Mouse (Mus musculus) bone marrow, adult 2 months (tissue): ENCODE measurements at regions not wholly inside any gene's neighbourhood (a gene's known extent, or its start where the extent isn't known, plus 50 kb on each side); places are given as distances from the start of the nearest gene placed in this dataset.
"Not testable (repeated sequence)": the region's sequence is repeated elsewhere in the genome, so short reads cannot be mapped to it uniquely, and the experiment has no call there.

Experiments
- H3K27ac ChIP-seq: fragments of 200-500 bp; 2 replicates; pipeline ENCODE4 v1.5.1; 2012; ENCODE audit warnings: low read depth, mild to moderate bottlenecking, control low read depth, inconsistent platforms, low read length; ENCODE audit not compliant: control insufficient read depth, poor library complexity, insufficient read depth
- H3K4me1 ChIP-seq: fragments of 200-500 bp; 2 replicates; pipeline ENCODE4 v1.6.1; 2011; ENCODE audit warnings: low read length; ENCODE audit not compliant: control insufficient read depth, insufficient read depth
- H3K4me3 ChIP-seq: fragments of 200-500 bp; replicated peaks from 2 replicates; pipeline ENCODE3; 2011; ENCODE audit warnings: mild to moderate bottlenecking, low read depth, low read length, control low read depth; ENCODE audit not compliant: control insufficient read depth
- CTCF ChIP-seq: fragments of 200-500 bp; IDR thresholded peaks from 2 replicates; pipeline ENCODE4 v1.5.1; 2011; ENCODE audit warnings: low read length, control low read depth; ENCODE audit not compliant: control insufficient read depth, insufficient read depth
- POLR2A ChIP-seq: fragments of 200-500 bp; IDR thresholded peaks from 2 replicates; pipeline ENCODE4 v1.6.1; 2011; ENCODE audit warnings: low read depth, mild to moderate bottlenecking, control low read depth, low read length, borderline replicate concordance; ENCODE audit not compliant: control insufficient read depth
- WGBS: fragments of 180-500 bp; shearing (Covaris S2); methylation state at CpG from one replicate; pipeline ENCODE4 v1.1.7; 2018; 5-methylcytosine and 5-hydroxymethylcytosine counted together

GRCm38 (mm10) chr8:88064414-88065110, 54.0 kb upstream of the Cnep1r1 start:
- TF ChIP-seq CTCF, result no peak
- TF ChIP-seq POLR2A, result no peak
- Histone ChIP-seq H3K27ac (no peak overlapping the region), H3K4me3 (no peak overlapping the region), H3K4me1 (no peaks in the 10 kb centered on the region)
- 84% methylated on average over 13 of the region's 13 CpGs for WGBS

- H3K27ac ChIP-seq, H3K4me1 ChIP-seq, H3K4me3 ChIP-seq: not testable (repeated sequence)
- WGBS, result 60% methylated on average over 1 of the region's 1 CpGs
These were observed 59.5 kb upstream of the Cnep1r1 start for GRCm38 (mm10) chr8:88059107-88059506.

GRCm38 (mm10) chr8:88057686-88058234, 60.8 kb upstream of the Cnep1r1 start:
- Histone ChIP-seq H3K4me3 (no peak overlapping the region), H3K4me1 (no peaks in the 10 kb centered on the region), H3K27ac (no peak overlapping the region)
- TF ChIP-seq CTCF (no peak), POLR2A (no peak)
- WGBS, result 85% methylated on average over 7 of the region's 7 CpGs

GRCm38 (mm10) chr8:88050651-88051050, 67.9 kb upstream of the Cnep1r1 start:
- H3K4me3 ChIP-seq, result no peak overlapping the region
- WGBS, result 79% methylated on average over 10 of the region's 10 CpGs
- no peak overlapping the region for H3K27ac ChIP-seq
- TF ChIP-seq CTCF (no peak), POLR2A (no peak)
- no peaks in the 10 kb centered on the region for H3K4me1 ChIP-seq

GRCm38 (mm10) chr8:88049091-88049490, 69.5 kb upstream of the Cnep1r1 start:
- no peak overlapping the region for H3K4me3 ChIP-seq
- no peaks in the 10 kb centered on the region for H3K4me1 ChIP-seq
- H3K27ac ChIP-seq, result no peak overlapping the region
- no peak for TF ChIP-seq POLR2A
- no peak for TF ChIP-seq CTCF
- 62% methylated on average over 5 of the region's 5 CpGs for WGBS

GRCm38 (mm10) chr8:88045995-88046394, 72.6 kb upstream of the Cnep1r1 start:
- no peak for TF ChIP-seq POLR2A
- no peak for TF ChIP-seq CTCF
- 74% methylated on average over 4 of the region's 4 CpGs for WGBS
- H3K27ac ChIP-seq, result no peak overlapping the region
- no peaks in the 10 kb centered on the region for H3K4me1 ChIP-seq
- no peak overlapping the region for H3K4me3 ChIP-seq

- 60% methylated on average over 6 of the region's 6 CpGs for WGBS
- H3K27ac ChIP-seq, result no peak overlapping the region
These were observed 79.3 kb upstream of the Cnep1r1 start for GRCm38 (mm10) chr8:88039286-88039685.

GRCm38 (mm10) chr8:88037994-88038393, 78.6 kb upstream of the Zfp423 start:
- Histone ChIP-seq H3K27ac (no peak overlapping the region), H3K4me1 (no peaks in the 10 kb centered on the region), H3K4me3 (no peak overlapping the region)
- 58% methylated on average over 2 of the region's 2 CpGs for WGBS
- TF ChIP-seq POLR2A, result no peak
- TF ChIP-seq CTCF, result no peak

More at GRCm38 (mm10) chr8:88039286-88039685, 79.3 kb upstream of the Cnep1r1 start:
- H3K4me1 ChIP-seq, result no peaks in the 10 kb centered on the region
- H3K4me3 ChIP-seq, result no peak overlapping the region
- TF ChIP-seq CTCF (no peak), POLR2A (no peak)

GRCm38 (mm10) chr8:88033054-88033453, 73.7 kb upstream of the Zfp423 start:
- no peak overlapping the region for H3K4me3 ChIP-seq
- H3K4me1 ChIP-seq, result no peaks in the 10 kb centered on the region
- 72% methylated on average over 6 of the region's 6 CpGs for WGBS
- no peak overlapping the region for H3K27ac ChIP-seq
- TF ChIP-seq POLR2A, result no peak
- peak; percentile 62 for TF ChIP-seq CTCF
